Mouse (Mus musculus): ENCODE measurements at regions not wholly inside any gene's neighbourhood (a gene's known extent, or its start where the extent isn't known, plus 50 kb on each side); places are given as distances from the start of the nearest gene placed in this dataset.

DNA sequence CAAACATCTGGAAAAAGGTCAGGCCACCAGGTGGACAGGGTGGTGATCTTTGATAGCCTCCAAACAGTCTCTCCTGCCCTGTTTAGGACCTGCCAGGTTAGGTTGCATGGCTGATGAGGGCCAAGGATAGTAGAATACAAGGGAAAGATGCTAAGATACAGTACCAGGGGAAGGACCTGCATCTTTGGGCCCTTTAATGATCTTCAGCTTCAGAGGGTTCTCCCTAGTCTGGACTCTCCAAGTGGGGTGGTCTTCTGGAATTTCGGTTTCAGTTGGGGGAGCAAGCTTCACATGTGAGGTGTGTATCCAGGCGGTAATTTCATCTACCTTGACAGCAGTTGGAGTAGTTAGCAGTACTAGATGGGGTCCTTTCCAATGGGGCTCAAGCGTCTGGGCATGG is 316.6 kb upstream of the Meis1 start:
- no peaks in the 10 kb centered on the region for H3K27me3 ChIP-seq (ENCODE audit: control insufficient read depth, insufficient read depth, low read length)
- no peaks in the 10 kb centered on the region for H3K4me1 ChIP-seq (ENCODE audit: control insufficient read depth, insufficient read depth, low read length)
- no peak overlapping the region for H3K27ac ChIP-seq (ENCODE audit: control insufficient read depth, insufficient read depth, low read depth, low read length)
- H3K36me3 ChIP-seq (ENCODE audit: control insufficient read depth, insufficient read depth, low read length): no peaks in the 10 kb centered on the region
- TF ChIP-seq POLR2A (IDR thresholded peaks at IDR 0.05; ENCODE audit: control insufficient read depth, low read depth, low read length): no peak
- no peak overlapping the region for H3K4me3 ChIP-seq (ENCODE audit: control insufficient read depth, low read depth, low read length)

DNA sequence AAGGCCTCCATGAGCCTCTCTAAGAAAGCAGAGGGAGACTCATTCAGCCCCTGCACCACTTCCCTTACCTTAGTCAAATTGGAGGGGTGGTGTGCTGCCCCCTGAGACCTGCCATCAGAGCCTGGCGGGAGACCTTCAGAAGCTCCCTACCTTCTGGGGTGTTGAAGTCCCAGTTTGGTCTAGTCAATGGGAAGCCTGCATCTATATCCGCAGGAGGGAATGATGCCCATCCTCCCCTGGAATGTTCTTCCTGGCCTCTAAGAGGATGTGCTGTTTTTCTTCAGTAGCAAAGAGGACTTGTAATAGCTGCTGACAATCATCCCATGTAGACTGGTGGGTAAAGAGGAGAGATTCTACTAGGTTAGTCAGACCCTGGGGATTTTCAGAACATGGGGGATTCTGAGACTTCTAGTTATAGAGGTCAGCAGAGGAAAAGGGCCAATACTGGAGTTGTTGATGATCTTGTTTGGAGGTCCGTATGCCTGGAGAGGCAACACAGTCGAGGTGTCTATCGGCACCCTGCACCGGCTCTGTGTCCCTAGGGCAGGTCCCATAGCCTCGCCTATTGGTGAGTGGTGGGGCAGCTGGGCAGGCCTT is 321.0 kb upstream of the Meis1 start:
- no peaks in the 10 kb centered on the region for H3K36me3 ChIP-seq (ENCODE audit: control insufficient read depth, insufficient read depth, low read length)
- H3K4me3 ChIP-seq (ENCODE audit: control insufficient read depth, low read depth, low read length): no peak overlapping the region
- H3K27me3 ChIP-seq (ENCODE audit: control insufficient read depth, insufficient read depth, low read length): no peaks in the 10 kb centered on the region
- H3K4me1 ChIP-seq (ENCODE audit: control insufficient read depth, insufficient read depth, low read length): no peaks in the 10 kb centered on the region
- H3K27ac ChIP-seq (ENCODE audit: control insufficient read depth, insufficient read depth, low read depth, low read length): no peak overlapping the region
- TF ChIP-seq POLR2A (IDR thresholded peaks at IDR 0.05; ENCODE audit: control insufficient read depth, low read depth, low read length) (no peak), CTCF (IDR thresholded peaks at IDR 0.05; ENCODE audit: control insufficient read depth, insufficient read depth, insufficient replicate concordance, low read depth, low read length) (no peak)

DNA sequence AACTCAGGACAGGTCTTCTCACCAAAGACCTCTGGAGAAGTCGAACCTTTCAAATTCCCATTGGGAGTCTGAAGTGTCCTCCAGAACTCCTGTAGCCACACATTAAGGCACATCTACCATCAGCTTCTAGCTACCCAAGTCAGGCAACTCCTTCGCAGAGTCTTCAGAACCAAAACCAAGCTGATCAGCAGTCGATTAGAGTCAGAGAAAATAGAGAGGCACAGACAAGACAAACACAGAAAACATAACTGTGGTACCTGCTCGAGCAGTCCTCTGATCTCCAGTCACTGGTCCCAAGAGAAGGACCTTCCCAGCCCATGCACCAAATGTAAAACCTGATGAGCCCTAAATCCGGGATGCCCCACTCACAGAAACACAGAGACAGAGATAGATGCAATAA is 322.1 kb upstream of the Meis1 start:
- Histone ChIP-seq H3K27me3 (ENCODE audit: control insufficient read depth, insufficient read depth, low read length) (no peaks in the 10 kb centered on the region), H3K27ac (ENCODE audit: control insufficient read depth, insufficient read depth, low read depth, low read length) (no peak overlapping the region), H3K4me1 (ENCODE audit: control insufficient read depth, insufficient read depth, low read length) (no peaks in the 10 kb centered on the region), H3K4me3 (ENCODE audit: control insufficient read depth, low read depth, low read length) (no peak overlapping the region), H3K36me3 (ENCODE audit: control insufficient read depth, insufficient read depth, low read length) (no peaks in the 10 kb centered on the region)
- TF ChIP-seq CTCF (IDR thresholded peaks at IDR 0.05; ENCODE audit: control insufficient read depth, insufficient read depth, insufficient replicate concordance, low read depth, low read length): no peak
- no peak for TF ChIP-seq POLR2A (IDR thresholded peaks at IDR 0.05; ENCODE audit: control insufficient read depth, low read depth, low read length)

GRCm38 (mm10) chr11:19341379-19341778 is 322.6 kb upstream of the Meis1 start:
- Histone ChIP-seq H3K36me3 (ENCODE audit: control insufficient read depth, insufficient read depth, low read length) (no peaks in the 10 kb centered on the region), H3K4me1 (ENCODE audit: control insufficient read depth, insufficient read depth, low read length) (no peaks in the 10 kb centered on the region), H3K4me3 (ENCODE audit: control insufficient read depth, low read depth, low read length) (no peak overlapping the region), H3K27me3 (ENCODE audit: control insufficient read depth, insufficient read depth, low read length) (no peaks in the 10 kb centered on the region), H3K27ac (ENCODE audit: control insufficient read depth, insufficient read depth, low read depth, low read length) (no peak overlapping the region)
- no peak for TF ChIP-seq CTCF (IDR thresholded peaks at IDR 0.05; ENCODE audit: control insufficient read depth, insufficient read depth, insufficient replicate concordance, low read depth, low read length)
- no peak for TF ChIP-seq POLR2A (IDR thresholded peaks at IDR 0.05; ENCODE audit: control insufficient read depth, low read depth, low read length)

- TF ChIP-seq POLR2A (IDR thresholded peaks at IDR 0.05; ENCODE audit: control insufficient read depth, low read depth, low read length): no peak
- no peak for TF ChIP-seq CTCF (IDR thresholded peaks at IDR 0.05; ENCODE audit: control insufficient read depth, insufficient read depth, insufficient replicate concordance, low read depth, low read length)
- no peaks in the 10 kb centered on the region for H3K36me3 ChIP-seq (ENCODE audit: control insufficient read depth, insufficient read depth, low read length)
- H3K4me3 ChIP-seq (ENCODE audit: control insufficient read depth, low read depth, low read length): no peak overlapping the region
- H3K27ac ChIP-seq (ENCODE audit: control insufficient read depth, insufficient read depth, low read depth, low read length): no peak overlapping the region
- no peaks in the 10 kb centered on the region for H3K4me1 ChIP-seq (ENCODE audit: control insufficient read depth, insufficient read depth, low read length)
- no peaks in the 10 kb centered on the region for H3K27me3 ChIP-seq (ENCODE audit: control insufficient read depth, insufficient read depth, low read length)
Observed at GRCm38 (mm10) chr11:19342803-19343202, 324.0 kb upstream of the Meis1 start.

- Histone ChIP-seq H3K36me3 (ENCODE audit: control insufficient read depth, insufficient read depth, low read length) (no peaks in the 10 kb centered on the region), H3K4me3 (ENCODE audit: control insufficient read depth, low read depth, low read length) (no peak overlapping the region), H3K27ac (ENCODE audit: control insufficient read depth, insufficient read depth, low read depth, low read length) (no peak overlapping the region), H3K27me3 (ENCODE audit: control insufficient read depth, insufficient read depth, low read length) (no peaks in the 10 kb centered on the region), H3K4me1 (ENCODE audit: control insufficient read depth, insufficient read depth, low read length) (no peaks in the 10 kb centered on the region)
- TF ChIP-seq CTCF (IDR thresholded peaks at IDR 0.05; ENCODE audit: control insufficient read depth, insufficient read depth, insufficient replicate concordance, low read depth, low read length) (no peak), POLR2A (IDR thresholded peaks at IDR 0.05; ENCODE audit: control insufficient read depth, low read depth, low read length) (no peak)
Observed at GRCm38 (mm10) chr11:19346276-19346826, 327.6 kb upstream of the Meis1 start.

DNA sequence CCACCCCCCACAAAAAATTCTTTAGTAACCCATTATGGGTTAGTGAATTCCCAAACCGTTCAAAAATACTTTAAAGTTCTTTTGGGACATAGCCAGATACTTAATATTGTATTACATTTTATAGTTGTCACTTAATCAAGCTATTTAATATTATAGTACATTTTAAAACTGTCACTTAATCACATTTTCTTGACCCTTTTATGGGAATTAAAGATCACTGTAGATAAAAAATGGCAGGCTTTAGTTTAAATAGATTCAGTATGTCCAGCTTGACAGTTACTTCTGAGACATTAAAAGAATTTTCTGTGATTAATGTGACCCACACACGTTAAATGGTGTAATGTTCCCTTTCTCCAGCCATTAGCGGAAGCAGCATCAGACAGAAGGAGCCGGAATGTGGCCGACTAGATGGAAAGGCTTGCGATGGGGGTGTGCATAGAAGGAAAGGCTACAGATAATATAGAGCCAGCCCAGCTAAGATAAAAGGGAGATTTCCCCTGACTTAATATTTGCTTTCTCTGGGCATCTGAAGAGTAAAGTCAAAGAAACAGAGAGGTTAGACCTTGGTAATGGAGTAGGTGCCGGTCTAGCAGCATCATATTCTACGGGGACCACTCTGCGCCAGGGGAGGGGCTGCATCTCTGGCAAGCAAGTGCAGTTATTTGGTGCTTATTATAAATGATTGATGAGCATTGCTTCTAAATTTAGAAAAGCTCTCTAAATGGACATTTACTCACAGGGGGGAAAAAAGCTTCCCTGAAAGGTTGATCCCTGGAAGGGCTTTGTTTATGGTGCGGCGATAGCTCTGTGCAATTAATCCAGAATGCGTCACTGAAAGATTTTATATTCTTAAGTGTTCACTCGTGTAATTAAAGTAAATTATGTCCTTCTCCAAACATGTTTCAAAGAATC is 331.8 kb upstream of the Meis1 start:
- no peaks in the 10 kb centered on the region for H3K4me1 ChIP-seq (ENCODE audit: control insufficient read depth, insufficient read depth, low read length)
- no peak for TF ChIP-seq CTCF (IDR thresholded peaks at IDR 0.05; ENCODE audit: control insufficient read depth, insufficient read depth, insufficient replicate concordance, low read depth, low read length)
- H3K27ac ChIP-seq (ENCODE audit: control insufficient read depth, insufficient read depth, low read depth, low read length): no peak overlapping the region
- no peaks in the 10 kb centered on the region for H3K36me3 ChIP-seq (ENCODE audit: control insufficient read depth, insufficient read depth, low read length)
- no peak overlapping the region for H3K4me3 ChIP-seq (ENCODE audit: control insufficient read depth, low read depth, low read length)
- H3K27me3 ChIP-seq (ENCODE audit: control insufficient read depth, insufficient read depth, low read length): no peaks in the 10 kb centered on the region

All from testis, adult 2 months (tissue).